Mouse (Mus musculus): ENCODE results near the gene Fam90a1a. TPM values are rescaled to one million over a fixed set of nuclear protein-coding genes. Genes with fewer than 3 reads are reported as not detected.
"Not testable (repeated sequence)": the region's sequence is repeated elsewhere in the genome, so short reads cannot be mapped to it uniquely, and the experiment has no call there.

The Fam90a1a gene
- not detected in 2 replicates for polyA plus RNA-seq (2012; ENCODE audit: insufficient read depth, insufficient read length, low replicate concordance, missing spikeins)

- 87% methylated on average over 2 of the region's 2 CpGs for WGBS
- no peak within 1 kb of the TSS for H3K4me3 ChIP-seq (ENCODE audit: insufficient read depth, low read depth, low read length)
- TF ChIP-seq POLR2A (IDR thresholded peaks at IDR 0.05; ENCODE audit: insufficient read depth, low read depth, low read length) = no peak
- TF ChIP-seq CTCF (IDR thresholded peaks at IDR 0.05; ENCODE audit: insufficient read depth, low read depth, low read length) = no peak
- no peaks in the 10 kb centered on the region for H3K4me1 ChIP-seq (ENCODE audit: control insufficient read depth, insufficient read depth, low read length)
- H3K27ac ChIP-seq (ENCODE audit: insufficient read depth, low read depth, low read length) = no peak within 1 kb of the TSS
Observed at GRCm38 (mm10) chr8:21958414-21958813, at the start of gene Fam90a1a. Gene Fam90a1a (plus strand): TSS chr8:21958714.

- WGBS = 9% methylated on average over 1 of the region's 1 CpGs
- Histone ChIP-seq H3K4me3 (ENCODE audit: insufficient read depth, low read depth, low read length) (no peak overlapping the region), H3K27ac (ENCODE audit: insufficient read depth, low read depth, low read length) (no peak overlapping the region), H3K4me1 (ENCODE audit: control insufficient read depth, insufficient read depth, low read length) (no peaks in the 10 kb centered on the region)
- TF ChIP-seq CTCF (IDR thresholded peaks at IDR 0.05; ENCODE audit: insufficient read depth, low read depth, low read length) (no peak), POLR2A (IDR thresholded peaks at IDR 0.05; ENCODE audit: insufficient read depth, low read depth, low read length) (no peak)
Observed at GRCm38 (mm10) chr8:21911931-21912330, 46.6 kb upstream of the Fam90a1a start.

- WGBS = 33% methylated on average over 2 of the region's 2 CpGs
- TF ChIP-seq POLR2A (IDR thresholded peaks at IDR 0.05; ENCODE audit: insufficient read depth, low read depth, low read length) (no peak), CTCF (IDR thresholded peaks at IDR 0.05; ENCODE audit: insufficient read depth, low read depth, low read length) (no peak)
- Histone ChIP-seq H3K4me1 (ENCODE audit: control insufficient read depth, insufficient read depth, low read length) (no peaks in the 10 kb centered on the region), H3K27ac (ENCODE audit: insufficient read depth, low read depth, low read length) (no peak overlapping the region), H3K4me3 (ENCODE audit: insufficient read depth, low read depth, low read length) (no peak overlapping the region)
Observed at GRCm38 (mm10) chr8:21912554-21912953, 46.0 kb upstream of the Fam90a1a start.

GRCm38 (mm10) chr8:21915625-21916024 is 42.9 kb upstream of the Fam90a1a start:
- Histone ChIP-seq H3K4me1 (ENCODE audit: control insufficient read depth, insufficient read depth, low read length) (no peaks in the 10 kb centered on the region), H3K27ac (ENCODE audit: insufficient read depth, low read depth, low read length) (no peak overlapping the region), H3K4me3 (ENCODE audit: insufficient read depth, low read depth, low read length) (no peak overlapping the region)
- TF ChIP-seq POLR2A (IDR thresholded peaks at IDR 0.05; ENCODE audit: insufficient read depth, low read depth, low read length) (no peak), CTCF (IDR thresholded peaks at IDR 0.05; ENCODE audit: insufficient read depth, low read depth, low read length) (no peak)
- WGBS = 84% methylated on average over 3 of the region's 3 CpGs

- not testable (repeated sequence) for H3K27ac ChIP-seq (ENCODE audit: insufficient read depth, low read depth, low read length); H3K4me1 ChIP-seq (ENCODE audit: control insufficient read depth, insufficient read depth, low read length); H3K4me3 ChIP-seq (ENCODE audit: insufficient read depth, low read depth, low read length)
- WGBS = 73% methylated on average over 3 of the region's 3 CpGs
Observed at GRCm38 (mm10) chr8:21930754-21931153, 27.8 kb upstream of the Fam90a1a start.

GRCm38 (mm10) chr8:21932610-21933009 is 25.9 kb upstream of the Fam90a1a start, which contains the start of gene Defb15:
Gene Defb15 (minus strand): TSS chr8:21932710.
- H3K4me1 ChIP-seq (ENCODE audit: control insufficient read depth, insufficient read depth, low read length) = no peaks in the 10 kb centered on the region
- H3K27ac ChIP-seq (ENCODE audit: insufficient read depth, low read depth, low read length) = no peak within 1 kb of the TSS
- TF ChIP-seq POLR2A (IDR thresholded peaks at IDR 0.05; ENCODE audit: insufficient read depth, low read depth, low read length) (no peak), CTCF (IDR thresholded peaks at IDR 0.05; ENCODE audit: insufficient read depth, low read depth, low read length) (no peak)
- 94% methylated on average over 6 of the region's 6 CpGs for WGBS
- H3K4me3 ChIP-seq (ENCODE audit: insufficient read depth, low read depth, low read length) = no peak within 1 kb of the TSS

GRCm38 (mm10) chr8:21938052-21938451 is 20.5 kb upstream of the Fam90a1a start, which contains the start of gene Defb35:
Gene Defb35 (plus strand): TSS chr8:21938352.
- not testable (repeated sequence) for H3K4me3 ChIP-seq (ENCODE audit: insufficient read depth, low read depth, low read length); H3K4me1 ChIP-seq (ENCODE audit: control insufficient read depth, insufficient read depth, low read length); H3K27ac ChIP-seq (ENCODE audit: insufficient read depth, low read depth, low read length)
- WGBS = 83% methylated on average over 4 of the region's 4 CpGs

GRCm38 (mm10) chr8:21946462-21946861 is 12.1 kb upstream of the Fam90a1a start, which contains the start of gene Defb13:
Gene Defb13 (plus strand): TSS chr8:21946762.
- H3K4me1 ChIP-seq (ENCODE audit: control insufficient read depth, insufficient read depth, low read length) = no peaks in the 10 kb centered on the region
- H3K27ac ChIP-seq (ENCODE audit: insufficient read depth, low read depth, low read length) = no peak within 1 kb of the TSS
- TF ChIP-seq POLR2A (IDR thresholded peaks at IDR 0.05; ENCODE audit: insufficient read depth, low read depth, low read length) (no peak), CTCF (IDR thresholded peaks at IDR 0.05; ENCODE audit: insufficient read depth, low read depth, low read length) (no peak)
- 72% methylated on average over 6 of the region's 6 CpGs for WGBS
- H3K4me3 ChIP-seq (ENCODE audit: insufficient read depth, low read depth, low read length) = no peak within 1 kb of the TSS

- Histone ChIP-seq H3K4me3 (ENCODE audit: insufficient read depth, low read depth, low read length) (no peak overlapping the region), H3K4me1 (ENCODE audit: control insufficient read depth, insufficient read depth, low read length) (no peaks in the 10 kb centered on the region), H3K27ac (ENCODE audit: insufficient read depth, low read depth, low read length) (no peak overlapping the region)
- 32% methylated on average over 9 of the region's 9 CpGs for WGBS
- TF ChIP-seq CTCF (IDR thresholded peaks at IDR 0.05; ENCODE audit: insufficient read depth, low read depth, low read length) (no peak), POLR2A (IDR thresholded peaks at IDR 0.05; ENCODE audit: insufficient read depth, low read depth, low read length) (no peak)
Observed at GRCm38 (mm10) chr8:21947311-21948017, 11.1 kb upstream of the Fam90a1a start.
